Mouse (Mus musculus) liver, adult 10 weeks (tissue): Measurements from ENCODE around the gene Kif1bp. TPM values are rescaled to one million over a fixed set of nuclear protein-coding genes. Genes with fewer than 3 reads are reported as not detected.

Experiments used
- polyA plus RNA-seq: library from polyadenylated mRNA; stranded (reverse); fragments of 350-450 nt; fragmentation: Illumina TruSeq; extraction: RNeasy Lipid Tissue Mini Kit (QIAGEN cat#74804); gene quantifications from one replicate; pipeline ENCODE4 v1.2.3, GENCODE M21; 2014; ENCODE audit warnings: low read depth, low replicate concordance

Gene Kif1bp
- polyA plus RNA-seq: 10.3 TPM

GRCm38 (mm10) chr10:62578338-62579100 is at the start of gene Kif1bp:
Gene Kif1bp, minus strand, starts transcription at chr10:62578457.

DNA sequence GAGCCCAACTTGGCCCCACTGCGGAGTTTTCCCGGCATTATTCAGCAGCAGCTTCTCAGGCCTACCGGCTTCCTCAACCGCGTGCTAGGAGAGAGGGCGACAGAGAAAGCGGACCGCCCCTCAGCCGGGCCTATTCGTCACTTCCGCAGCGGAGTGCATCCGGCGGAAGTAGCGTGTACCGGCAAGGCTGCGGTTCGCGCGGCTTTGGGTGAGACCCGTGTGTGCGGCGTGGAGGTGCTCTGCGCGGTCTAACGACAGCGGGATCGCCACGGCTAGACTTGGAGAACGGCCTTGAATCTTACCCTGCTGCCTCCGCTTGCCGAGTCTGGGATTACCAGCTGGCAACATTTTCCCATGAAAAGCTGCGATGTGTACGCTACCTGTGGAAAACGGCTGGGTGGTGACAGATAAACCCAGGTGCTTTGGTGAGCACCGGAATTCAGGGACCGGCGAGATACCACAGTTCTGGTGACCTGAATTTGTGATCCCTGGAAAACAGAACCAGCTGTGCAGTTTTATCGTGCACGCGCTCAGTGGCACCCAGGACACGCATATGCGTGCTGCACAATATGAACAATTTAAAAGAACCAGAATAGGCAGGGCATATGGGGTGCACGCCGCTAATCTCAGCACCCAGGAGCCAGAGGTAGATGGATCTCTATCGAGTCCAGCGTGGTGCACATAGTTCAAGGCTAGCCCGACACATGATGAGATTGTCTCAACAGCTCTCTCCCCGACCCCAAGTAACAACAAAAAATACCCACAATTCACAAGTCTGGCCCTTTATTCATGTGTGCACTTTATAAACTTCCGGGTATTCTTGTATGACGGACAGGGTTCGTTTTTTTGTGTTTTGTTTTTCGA is 24.2 kb upstream of the Kif1bp start, which contains the start of gene Ddx21:
Ddx21 (minus strand) TSS at position 105 of the 864 bp plus-strand sequence.

DNA sequence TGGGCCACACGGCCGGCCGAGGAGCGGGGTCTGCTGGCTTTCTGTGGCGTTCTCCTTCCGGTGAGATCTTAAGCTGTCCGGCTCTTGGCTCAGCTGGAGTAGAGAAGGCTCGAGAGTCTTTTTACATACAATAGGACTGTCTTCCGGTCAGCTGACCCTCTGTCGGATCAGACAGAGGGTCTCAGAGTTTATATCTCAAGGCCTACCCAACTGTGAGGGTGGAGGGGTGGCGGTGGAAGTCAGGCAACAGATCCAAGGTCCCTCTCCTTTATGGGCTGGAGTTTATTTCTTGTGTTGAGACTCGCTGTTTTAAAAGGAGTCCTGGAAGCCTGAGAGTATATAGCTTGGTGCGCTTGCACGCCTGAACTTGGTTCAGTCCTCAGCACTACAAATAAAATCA is 50.9 kb downstream of the Kif1bp start, which contains the start of gene Srgn:
Srgn (minus strand) TSS at position 101 of the 400 bp plus-strand sequence.

Other genes with a start within 250 kb of the Kif1bp start
- 0.29 TPM for gene Hk1, start 198.5 kb downstream of the Kif1bp start, polyA plus RNA-seq
- not detected for gene Hkdc1, start 156.0 kb downstream of the Kif1bp start, polyA plus RNA-seq
- not detected for gene 4930507D05Rik, start 129.0 kb downstream of the Kif1bp start, polyA plus RNA-seq
- gene Supv3l1, start 128.7 kb downstream of the Kif1bp start, polyA plus RNA-seq: 12.5 TPM
- gene Vps26a, start 91.7 kb downstream of the Kif1bp start, polyA plus RNA-seq: 66.7 TPM
- 46.4 TPM for gene Srgn, start 51.0 kb downstream of the Kif1bp start, polyA plus RNA-seq
- 23.0 TPM for gene Ddx21, start 23.8 kb upstream of the Kif1bp start, polyA plus RNA-seq
- gene Ddx50, start 72.8 kb upstream of the Kif1bp start, polyA plus RNA-seq: 109 TPM
- gene Stox1, start 147.7 kb upstream of the Kif1bp start, polyA plus RNA-seq: 0.56 TPM
- 56.8 TPM for gene Ccar1, start 213.8 kb upstream of the Kif1bp start, polyA plus RNA-seq